Mouse (Mus musculus): ENCODE results near the gene 1190002N15Rik. TPM values are rescaled to one million over a fixed set of nuclear protein-coding genes. Genes with fewer than 3 reads are reported as not detected.

The 1190002N15Rik gene
- polyA plus RNA-seq, 1 experiment from 2014 or later: 37.6 TPM

DNA sequence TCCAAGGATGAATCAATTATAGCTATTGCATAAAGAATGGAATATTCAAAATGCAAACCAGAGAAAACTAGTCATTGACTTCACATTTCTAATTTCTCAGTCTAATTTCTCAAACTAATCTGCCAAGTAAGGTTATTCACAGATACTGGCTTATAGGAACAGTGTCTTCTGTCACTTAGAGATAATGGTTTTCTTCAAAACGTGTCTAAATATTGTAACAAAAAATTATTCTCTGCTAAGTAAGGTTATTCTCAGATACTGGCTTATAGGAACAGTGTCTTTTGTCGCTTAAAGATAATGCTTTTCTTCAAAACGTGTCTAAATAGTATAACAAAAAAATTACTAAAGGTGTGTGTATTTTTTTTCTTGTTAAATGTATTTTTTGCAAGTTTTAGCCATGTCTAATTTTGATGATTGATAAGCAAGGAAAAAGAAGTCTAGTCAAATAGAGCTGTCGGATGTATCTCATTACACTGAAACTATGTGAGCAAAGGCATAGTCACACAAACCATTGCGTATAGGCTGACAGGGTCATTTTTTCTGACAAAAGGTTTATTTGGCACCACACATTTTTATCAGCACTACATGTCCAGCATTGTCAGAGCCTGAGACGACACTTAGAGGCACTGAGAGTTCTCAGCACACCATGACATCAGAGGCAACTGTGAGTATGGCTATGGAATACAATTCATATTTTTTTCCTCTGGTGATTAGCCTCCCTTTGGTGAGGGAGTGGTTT lies 19.1 kb upstream of the 1190002N15Rik start:
- Histone ChIP-seq H3K9ac (no peak overlapping the region), H3K4me3 (ENCODE audit: low read depth, low read length) (no peak overlapping the region), H3K4me1 (ENCODE audit: insufficient read depth) (no peaks in the 10 kb centered on the region), H3K36me3 (ENCODE audit: insufficient read depth) (no peaks in the 10 kb centered on the region), H3K27ac (ENCODE audit: low read depth) (no peak overlapping the region), H3K27me3 (ENCODE audit: insufficient read depth, low read length) (no peaks in the 10 kb centered on the region), H3K4me2 (no peak overlapping the region), H3K9me3 (ENCODE audit: low read depth, low read length) (no peaks in the 10 kb centered on the region)
- WGBS: 61% methylated on average over 6 of the region's 6 CpGs
- DNase-seq: no peak
- no peak for TF ChIP-seq CTCF (IDR thresholded peaks at IDR 0.05; ENCODE audit: low read depth)
- no peak for ATAC-seq (ENCODE audit: insufficient read depth)

GRCm38 (mm10) chr9:94556249-94556648 lies 18.4 kb upstream of the 1190002N15Rik start:
- DNase-seq (no peak), ATAC-seq (ENCODE audit: insufficient read depth) (peak; percentile 35; the same call in 1 of the 2 replicates)
- H3K36me3 ChIP-seq (ENCODE audit: insufficient read depth): no peaks in the 10 kb centered on the region
- H3K4me3 ChIP-seq (ENCODE audit: low read depth, low read length): no peak overlapping the region
- H3K9me3 ChIP-seq (ENCODE audit: low read depth, low read length): no peaks in the 10 kb centered on the region
- no peak overlapping the region for H3K27ac ChIP-seq (ENCODE audit: low read depth)
- no peak for TF ChIP-seq CTCF (IDR thresholded peaks at IDR 0.05; ENCODE audit: low read depth)
- no peaks in the 10 kb centered on the region for H3K27me3 ChIP-seq (ENCODE audit: insufficient read depth, low read length)
- no peak overlapping the region for H3K4me2 ChIP-seq
- no peak overlapping the region for H3K9ac ChIP-seq
- no peaks in the 10 kb centered on the region for H3K4me1 ChIP-seq (ENCODE audit: insufficient read depth)

DNA sequence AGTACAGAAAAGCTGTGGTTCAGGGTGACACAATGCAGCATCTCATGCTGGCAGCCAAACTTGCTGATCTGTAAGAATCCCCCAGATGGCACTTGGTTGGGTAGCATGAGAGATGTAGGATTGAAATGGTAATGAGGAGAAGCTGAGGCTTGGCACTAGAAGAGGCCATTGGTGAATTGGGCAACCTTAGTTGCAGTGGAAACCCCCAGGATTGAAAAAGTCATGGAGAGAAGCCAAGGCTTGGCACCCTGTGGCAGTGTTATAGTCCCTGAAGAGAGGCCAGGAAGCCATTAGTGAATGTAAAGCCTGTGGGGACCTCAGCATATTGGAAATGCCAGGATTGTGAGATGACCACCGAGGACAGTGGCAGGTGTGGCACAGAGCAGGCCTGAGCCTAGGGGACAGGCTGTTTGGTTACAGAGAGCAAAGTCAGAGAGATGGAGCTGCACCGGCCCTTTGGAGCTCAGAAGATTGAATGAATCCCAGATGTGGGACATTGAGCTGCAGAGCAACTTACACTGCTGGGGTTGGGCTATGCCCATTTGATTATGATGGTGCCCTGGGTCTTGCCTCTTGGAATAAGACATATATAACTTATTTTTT lies 12.7 kb upstream of the 1190002N15Rik start:
- WGBS: 88% methylated on average over 2 of the region's 2 CpGs
- Histone ChIP-seq H3K27me3 (ENCODE audit: insufficient read depth, low read length) (no peaks in the 10 kb centered on the region), H3K27ac (ENCODE audit: low read depth) (no peak overlapping the region), H3K36me3 (ENCODE audit: insufficient read depth) (no peaks in the 10 kb centered on the region), H3K4me2 (no peak overlapping the region), H3K4me3 (ENCODE audit: low read depth, low read length) (no peak overlapping the region), H3K4me1 (ENCODE audit: insufficient read depth) (no peaks in the 10 kb centered on the region), H3K9ac (no peak overlapping the region), H3K9me3 (ENCODE audit: low read depth, low read length) (no peaks in the 10 kb centered on the region)
- DNase-seq: no peak
- TF ChIP-seq CTCF (IDR thresholded peaks at IDR 0.05; ENCODE audit: low read depth): no peak
- no peak for ATAC-seq (ENCODE audit: insufficient read depth)

DNA sequence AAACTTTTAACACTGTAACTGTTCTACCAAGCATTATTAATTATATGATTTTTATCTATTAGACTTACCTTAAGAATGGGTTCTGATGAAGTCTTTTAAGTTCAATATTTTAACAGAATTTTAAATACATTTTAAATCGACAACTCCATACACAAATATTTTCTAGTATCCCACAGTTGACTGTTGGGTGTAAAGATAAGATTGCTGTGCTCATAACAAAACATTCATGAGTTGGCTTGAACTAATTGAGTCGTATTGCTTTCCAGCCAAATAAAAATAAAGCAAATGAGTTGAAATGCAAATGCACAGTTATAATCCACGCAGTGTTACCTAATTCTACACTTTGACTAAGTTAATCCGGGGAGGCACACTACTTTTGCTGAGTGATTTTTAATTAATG lies 6.0 kb upstream of the 1190002N15Rik start:
- TF ChIP-seq CTCF (IDR thresholded peaks at IDR 0.05; ENCODE audit: low read depth): no peak

GRCm38 (mm10) chr9:94540343-94541095 lies 2.6 kb upstream of the 1190002N15Rik start:
- no peak overlapping the region for H3K9ac ChIP-seq
- no peaks in the 10 kb centered on the region for H3K27me3 ChIP-seq (ENCODE audit: insufficient read depth, low read length)
- ATAC-seq (ENCODE audit: insufficient read depth) (no peak), DNase-seq (peak; percentile 37)
- no peak overlapping the region for H3K4me3 ChIP-seq (ENCODE audit: low read depth, low read length)
- no peak for TF ChIP-seq CTCF (IDR thresholded peaks at IDR 0.05; ENCODE audit: low read depth)
- H3K4me2 ChIP-seq: peak overlapping the region; percentile 35
- H3K9me3 ChIP-seq (ENCODE audit: low read depth, low read length): no peaks in the 10 kb centered on the region
- no peaks in the 10 kb centered on the region for H3K36me3 ChIP-seq (ENCODE audit: insufficient read depth)
- no peaks in the 10 kb centered on the region for H3K4me1 ChIP-seq (ENCODE audit: insufficient read depth)
- no peak overlapping the region for H3K27ac ChIP-seq (ENCODE audit: low read depth)
- WGBS: 52% methylated on average over 10 of the region's 10 CpGs

More for the DNA sequence above, 6.0 kb upstream of the 1190002N15Rik start:
- Histone ChIP-seq H3K9ac (no peak overlapping the region), H3K4me2 (no peak overlapping the region), H3K36me3 (ENCODE audit: insufficient read depth) (no peaks in the 10 kb centered on the region), H3K4me3 (ENCODE audit: low read depth, low read length) (no peak overlapping the region), H3K9me3 (ENCODE audit: low read depth, low read length) (no peaks in the 10 kb centered on the region), H3K27ac (ENCODE audit: low read depth) (no peak overlapping the region), H3K27me3 (ENCODE audit: insufficient read depth, low read length) (no peaks in the 10 kb centered on the region), H3K4me1 (ENCODE audit: insufficient read depth) (no peaks in the 10 kb centered on the region)
- 90% methylated on average over 4 of the region's 4 CpGs for WGBS
- no peak for DNase-seq
- no peak for ATAC-seq (ENCODE audit: insufficient read depth)

GRCm38 (mm10) chr9:94539346-94539865 lies 1.5 kb upstream of the 1190002N15Rik start:
- DNase-seq (peak; percentile 26), ATAC-seq (ENCODE audit: insufficient read depth) (no peak)
- 0 out of 2 replicates have a peak overlapping the region, but pooled peaks have one; percentile 8 for H3K27ac ChIP-seq (ENCODE audit: low read depth)
- peak overlapping the region; percentile 82 for H3K9ac ChIP-seq
- H3K9me3 ChIP-seq (ENCODE audit: low read depth, low read length): no peaks in the 10 kb centered on the region
- peak overlapping the region; percentile 77 for H3K4me3 ChIP-seq (ENCODE audit: low read depth, low read length)
- 0 out of 2 replicates have a peak, but pooled peaks cover under 1% of the 10 kb centered on the region for H3K4me1 ChIP-seq (ENCODE audit: insufficient read depth)
- no peak for TF ChIP-seq CTCF (IDR thresholded peaks at IDR 0.05; ENCODE audit: low read depth)
- WGBS: 35% methylated on average over 8 of the region's 8 CpGs
- H3K27me3 ChIP-seq (ENCODE audit: insufficient read depth, low read length): no peaks in the 10 kb centered on the region
- H3K36me3 ChIP-seq (ENCODE audit: insufficient read depth): no peaks in the 10 kb centered on the region
- peak overlapping the region; percentile 86 for H3K4me2 ChIP-seq

DNA sequence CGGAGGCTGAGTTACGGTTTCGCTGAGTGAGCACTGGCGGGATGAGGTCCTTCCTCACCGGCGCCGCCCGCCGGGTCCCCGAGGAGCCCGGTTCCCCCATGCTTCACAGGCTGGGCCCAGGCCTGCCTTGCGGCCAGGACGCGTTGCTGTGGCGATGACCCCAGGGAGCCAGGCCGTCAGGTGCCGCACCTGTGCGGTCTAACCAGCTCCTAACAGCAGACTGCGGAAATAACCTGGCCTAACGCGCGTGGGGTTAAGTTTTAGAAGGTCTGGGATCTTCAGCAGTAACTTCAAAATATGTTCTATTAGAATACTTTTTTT lies 902 bp upstream of the 1190002N15Rik start:
- peak overlapping the region; percentile 86 for H3K4me2 ChIP-seq
- no peaks in the 10 kb centered on the region for H3K9me3 ChIP-seq (ENCODE audit: low read depth, low read length)
- H3K27ac ChIP-seq (ENCODE audit: low read depth): peak overlapping the region; percentile 98
- no peaks in the 10 kb centered on the region for H3K27me3 ChIP-seq (ENCODE audit: insufficient read depth, low read length)
- DNase-seq (no peak), ATAC-seq (ENCODE audit: insufficient read depth) (peak; percentile 53)
- H3K36me3 ChIP-seq (ENCODE audit: insufficient read depth): no peaks in the 10 kb centered on the region
- no peak for TF ChIP-seq CTCF (IDR thresholded peaks at IDR 0.05; ENCODE audit: low read depth)
- 0 out of 2 replicates have a peak, but pooled peaks cover 5% of the 10 kb centered on the region for H3K4me1 ChIP-seq (ENCODE audit: insufficient read depth)
- WGBS: 0% methylated on average over 22 of the region's 22 CpGs
- peak overlapping the region; percentile 82 for H3K9ac ChIP-seq
- H3K4me3 ChIP-seq (ENCODE audit: low read depth, low read length): peak overlapping the region; percentile 77

All from lung, embryonic 14.5 days (tissue).